Mouse (Mus musculus): ENCODE measurements around the gene Ubox5.

DNA sequence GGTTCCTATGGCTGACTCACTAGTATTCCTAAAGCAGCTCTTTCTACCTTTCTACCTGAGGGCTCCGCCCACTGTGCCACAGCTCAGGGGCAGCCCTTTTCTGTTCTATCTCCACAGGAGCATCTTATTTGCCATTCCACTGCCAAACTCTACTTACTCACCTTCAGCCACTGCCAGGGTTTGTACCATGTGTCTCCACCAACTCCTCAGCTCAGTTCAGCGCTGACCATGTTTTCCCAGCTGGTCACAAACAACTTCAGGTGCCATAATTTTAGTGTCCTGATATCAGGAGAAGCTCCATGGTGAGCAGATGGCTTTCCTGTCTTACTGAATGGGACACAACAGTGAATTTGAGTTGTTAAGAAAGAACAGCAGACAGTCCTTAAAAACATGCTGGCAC lies 72.4 kb downstream of the Ubox5 start:
- TF ChIP-seq POLR2A (IDR thresholded peaks at IDR 0.05; ENCODE audit: insufficient read depth, low read depth, low read length) (no peak), CTCF (IDR thresholded peaks at IDR 0.05) (no peak)

Data from heart, adult 2 months (tissue).